Mouse (Mus musculus) heart, postnatal 0 days (tissue): ENCODE data around the gene Scd1.

Source experiments
- CTCF ChIP-seq: IDR thresholded peaks from 2 replicates; pipeline ENCODE4 v1.5.1; 2016; ENCODE audit warnings: antibody characterized with exemption, control low read depth, low read depth
- EP300 ChIP-seq: IDR thresholded peaks from 2 replicates; pipeline ENCODE4 v1.6.1; 2016; ENCODE audit warnings: antibody characterized with exemption, low read depth

- TF ChIP-seq CTCF, result no peak
- TF ChIP-seq EP300, result no peak
These were observed 38.3 kb downstream of the Scd1 start for GRCm38 (mm10) chr19:44369371-44369770.
